Mouse (Mus musculus) liver, postnatal 0 days (tissue): ENCODE measurements at regions not wholly inside any gene's neighbourhood (a gene's known extent, or its start where the extent isn't known, plus 50 kb on each side); places are given as distances from the start of the nearest gene placed in this dataset.

Source experiments
- ATAC-seq: fragments of 200-750 bp; cut with Nextera tagmentation; 2 replicates; pipeline ENCODE4 v1.8.0; 2017; ENCODE audit warnings: mild to moderate bottlenecking, moderate library complexity
- DNase-seq: peaks from one replicate; pipeline ENCODE4 v3.0.0-alpha.2; 2016
- H3K27ac ChIP-seq: fragments of 300-500 bp; sonication (generic); 2 replicates; pipeline ENCODE4 v1.5.1; 2014; ENCODE audit warnings: antibody characterized with exemption, moderate library complexity, mild to moderate bottlenecking, low read depth
- H3K27me3 ChIP-seq: fragments of 300-500 bp; sonication (generic); 2 replicates; pipeline ENCODE4 v1.6.1; 2014; ENCODE audit warnings: low read length, control low read depth, mixed read lengths; ENCODE audit not compliant: insufficient read depth
- H3K36me3 ChIP-seq: fragments of 300-500 bp; sonication (generic); replicated peaks from 2 replicates; pipeline ENCODE4 v1.6.1; 2014; ENCODE audit warnings: mild to moderate bottlenecking, control low read depth, low read length, moderate library complexity, mixed read lengths; ENCODE audit not compliant: insufficient read depth
- H3K4me1 ChIP-seq: fragments of 300-500 bp; sonication (generic); 2 replicates; pipeline ENCODE4 v1.6.1; 2014; ENCODE audit warnings: antibody characterized with exemption, mild to moderate bottlenecking, control low read depth; ENCODE audit not compliant: insufficient read depth
- H3K4me2 ChIP-seq: fragments of 300-500 bp; sonication (generic); 2 replicates; pipeline ENCODE4 v1.6.1; 2014; ENCODE audit warnings: low read depth, mild to moderate bottlenecking, low read length, moderate library complexity, mixed read lengths
- H3K4me3 ChIP-seq: fragments of 300-500 bp; sonication (generic); 2 replicates; pipeline ENCODE4 v1.5.1; 2014; ENCODE audit warnings: low read depth, low read length
- H3K9ac ChIP-seq: fragments of 300-500 bp; sonication (generic); replicated peaks from 2 replicates; pipeline ENCODE4 v1.6.1; 2014; ENCODE audit warnings: mild to moderate bottlenecking, moderate library complexity
- H3K9me3 ChIP-seq: fragments of 300-500 bp; sonication (generic); 2 replicates; pipeline ENCODE4 v1.6.1; 2016; ENCODE audit warnings: mild to moderate bottlenecking, control low read depth, low read length, mixed read lengths
- CTCF ChIP-seq: sonication (generic); IDR thresholded peaks from 2 replicates; pipeline ENCODE4 v1.5.1; 2016; ENCODE audit warnings: antibody characterized with exemption, low read depth
- EP300 ChIP-seq: IDR thresholded peaks from 2 replicates; pipeline ENCODE4 v1.6.1; 2016; ENCODE audit warnings: antibody characterized with exemption, low read depth, mild to moderate bottlenecking
- WGBS: fragments of 180-500 bp; shearing (Covaris S2); extraction: QIAGEN DNeasy Blood & Tissue Kit; methylation state at CpG from one replicate; pipeline ENCODE4 v1.1.7; 2014; ENCODE audit not compliant: insufficient replicate concordance; 5-methylcytosine and 5-hydroxymethylcytosine counted together

DNA sequence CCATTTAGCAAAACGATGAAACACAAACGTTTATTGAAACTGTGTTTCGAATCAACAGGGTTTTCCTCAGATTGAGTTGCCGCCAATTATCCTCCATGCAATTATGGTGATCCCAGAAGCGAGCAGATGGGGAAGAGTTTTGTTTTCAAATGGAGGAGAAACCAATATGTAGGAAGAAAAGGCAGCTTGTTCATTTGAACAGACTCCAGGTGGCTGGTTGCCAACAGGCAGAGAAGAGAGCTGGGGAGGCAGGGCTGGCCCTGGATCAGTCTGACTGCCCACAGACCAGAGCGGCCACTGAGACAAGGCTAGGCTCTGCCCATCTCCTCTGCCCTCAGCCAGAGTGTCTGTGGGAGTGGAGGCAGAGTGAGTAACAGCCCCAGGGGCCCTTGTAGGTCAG is 398.8 kb upstream of the Adgra3 start:
- Histone ChIP-seq H3K27ac (no peak overlapping the region), H3K36me3 (no peaks in the 10 kb centered on the region), H3K4me2 (no peak overlapping the region), H3K9me3 (no peaks in the 10 kb centered on the region), H3K4me1 (no peaks in the 10 kb centered on the region), H3K27me3 (no peaks in the 10 kb centered on the region), H3K9ac (no peak overlapping the region), H3K4me3 (no peak overlapping the region)
- DNase-seq (no peak), ATAC-seq (no peak)
- TF ChIP-seq CTCF (no peak), EP300 (no peak)
- 65% methylated on average over 6 of the region's 6 CpGs for WGBS

GRCm38 (mm10) chr5:50454387-50454786 is 395.6 kb upstream of the Adgra3 start:
- Histone ChIP-seq H3K9me3 (no peaks in the 10 kb centered on the region), H3K27me3 (no peaks in the 10 kb centered on the region), H3K4me1 (no peaks in the 10 kb centered on the region), H3K9ac (no peak overlapping the region), H3K4me2 (no peak overlapping the region), H3K27ac (no peak overlapping the region), H3K4me3 (no peak overlapping the region), H3K36me3 (no peaks in the 10 kb centered on the region)
- no peak for DNase-seq
- ATAC-seq, result no peak
- TF ChIP-seq CTCF (no peak), EP300 (no peak)
- 66% methylated on average over 2 of the region's 2 CpGs for WGBS

GRCm38 (mm10) chr5:50406923-50407322 is 348.1 kb upstream of the Adgra3 start:
- WGBS, result 45% methylated on average over 1 of the region's 1 CpGs
- DNase-seq, result no peak

GRCm38 (mm10) chr5:50406520-50406919 is 347.7 kb upstream of the Adgra3 start:
- no peak for DNase-seq
- H3K27me3 ChIP-seq, result no peaks in the 10 kb centered on the region
- no peak for TF ChIP-seq EP300
- no peak for TF ChIP-seq CTCF
- H3K9me3 ChIP-seq, result no peaks in the 10 kb centered on the region
- 72% methylated on average over 3 of the region's 3 CpGs for WGBS
- H3K4me2 ChIP-seq, result no peak overlapping the region
- H3K36me3 ChIP-seq, result no peaks in the 10 kb centered on the region
- no peak for ATAC-seq
- no peak overlapping the region for H3K4me3 ChIP-seq
- H3K27ac ChIP-seq, result no peak overlapping the region
- H3K9ac ChIP-seq, result no peak overlapping the region
- no peaks in the 10 kb centered on the region for H3K4me1 ChIP-seq

More at GRCm38 (mm10) chr5:50406923-50407322, 348.1 kb upstream of the Adgra3 start:
- H3K4me3 ChIP-seq, result no peak overlapping the region
- ATAC-seq, result no peak
- H3K27me3 ChIP-seq, result no peaks in the 10 kb centered on the region
- TF ChIP-seq EP300 (no peak), CTCF (no peak)
- no peaks in the 10 kb centered on the region for H3K4me1 ChIP-seq
- no peak overlapping the region for H3K27ac ChIP-seq
- H3K9me3 ChIP-seq, result no peaks in the 10 kb centered on the region
- H3K36me3 ChIP-seq, result no peaks in the 10 kb centered on the region
- no peak overlapping the region for H3K9ac ChIP-seq
- no peak overlapping the region for H3K4me2 ChIP-seq
